Mouse (Mus musculus) ES-E14 (cell line): Measurements from ENCODE around the gene Kcnh8. TPM values are rescaled to one million over a fixed set of nuclear protein-coding genes. Genes with fewer than 3 reads are reported as not detected.

Experiments
- DNase-seq: peaks from one replicate; pipeline ENCODE4 v3.0.0-alpha.2; 2013; ENCODE audit warnings: low read depth, low spot score
- H3K27ac ChIP-seq: 2 replicates; pipeline ENCODE4 v1.5.1; 2012; ENCODE audit warnings: low read depth, mild to moderate bottlenecking, low read length, moderate library complexity, mixed read lengths; ENCODE audit not compliant: poor library complexity, insufficient read depth, severe bottlenecking
- H3K36me3 ChIP-seq: 2 replicates; pipeline ENCODE4 v1.6.1; 2012; ENCODE audit warnings: mild to moderate bottlenecking, low read length, moderate library complexity, mixed read lengths; ENCODE audit not compliant: control insufficient read depth, poor library complexity, insufficient read depth, severe bottlenecking
- H3K4me1 ChIP-seq, 2 experiments: fragments of 150-350 bp in 1 of 2; sonication (generic) in 1 of 2; 2 replicates each; pipeline ENCODE4 v1.6.1; 2012; ENCODE audit warnings: low read length in 2 of 2, mild to moderate bottlenecking in 1 of 2, mixed read lengths in 1 of 2; ENCODE audit not compliant: control insufficient read depth in 2 of 2, insufficient read depth in 2 of 2, poor library complexity in 1 of 2
- H3K4me3 ChIP-seq, 2 experiments: fragments of 150-350 bp in 1 of 2; sonication (generic) in 1 of 2; 2 replicates each; pipeline ENCODE4 v1.5.1; 2012; ENCODE audit warnings: low read length in 2 of 2, low read depth in 1 of 2, mild to moderate bottlenecking in 1 of 2, mixed read lengths in 1 of 2; ENCODE audit not compliant: insufficient read depth in 1 of 2, poor library complexity in 1 of 2, severe bottlenecking in 1 of 2
- H3K9ac ChIP-seq: 2 replicates; pipeline ENCODE4 v1.6.1; 2012; ENCODE audit warnings: low read depth, mild to moderate bottlenecking, low read length, mixed read lengths; ENCODE audit not compliant: poor library complexity, insufficient read depth, severe bottlenecking
- H3K9me3 ChIP-seq: fragments of 150-350 bp; sonication (generic); 2 replicates; pipeline ENCODE4 v1.6.1; 2012; ENCODE audit warnings: low read depth, mild to moderate bottlenecking, low read length; ENCODE audit not compliant: control insufficient read depth, insufficient read depth
- CHD2 ChIP-seq: IDR thresholded peaks from 2 replicates; pipeline ENCODE4 v1.6.1; 2014; ENCODE audit warnings: mild to moderate bottlenecking, low read depth, low read length, inconsistent platforms
- HCFC1 ChIP-seq: IDR thresholded peaks from 2 replicates; pipeline ENCODE4 v1.6.1; 2012; ENCODE audit warnings: low read length, inconsistent platforms, borderline replicate concordance; ENCODE audit not compliant: insufficient read depth
- MAFK ChIP-seq: IDR thresholded peaks from 2 replicates; pipeline ENCODE4 v1.6.1; 2014; ENCODE audit warnings: mild to moderate bottlenecking, low read depth, low read length, inconsistent platforms; ENCODE audit not compliant: insufficient read depth
- ZC3H11A ChIP-seq: IDR thresholded peaks from 2 replicates; pipeline ENCODE4 v1.6.1; 2012; ENCODE audit warnings: low read depth, mild to moderate bottlenecking, inconsistent platforms, low read length, borderline replicate concordance
- ZNF384 ChIP-seq: IDR thresholded peaks from 2 replicates; pipeline ENCODE4 v1.6.1; 2012; ENCODE audit warnings: low read depth, low read length, inconsistent platforms
- in situ Hi-C, 2 experiments: fragments of 600-800 bp; cut with MboI; formaldehyde crosslinking; loops; one replicate each; pipeline ENCODE4 v1.15.1; 2025; ENCODE audit warnings: low sequenced_read_pairs in 2 of 2, inconsistent platforms in 1 of 2; ENCODE audit not compliant: unreplicated experiment in 2 of 2
- total RNA-seq: library from RNA; depleted of rRNA; stranded (reverse); fragments of 300-350 nt; gene quantifications from 2 replicates; pipeline ENCODE4 v1.2.3, GENCODE M21; 2012

Gene Kcnh8
- total RNA-seq, 1 experiment: 0.18 TPM

DNA sequence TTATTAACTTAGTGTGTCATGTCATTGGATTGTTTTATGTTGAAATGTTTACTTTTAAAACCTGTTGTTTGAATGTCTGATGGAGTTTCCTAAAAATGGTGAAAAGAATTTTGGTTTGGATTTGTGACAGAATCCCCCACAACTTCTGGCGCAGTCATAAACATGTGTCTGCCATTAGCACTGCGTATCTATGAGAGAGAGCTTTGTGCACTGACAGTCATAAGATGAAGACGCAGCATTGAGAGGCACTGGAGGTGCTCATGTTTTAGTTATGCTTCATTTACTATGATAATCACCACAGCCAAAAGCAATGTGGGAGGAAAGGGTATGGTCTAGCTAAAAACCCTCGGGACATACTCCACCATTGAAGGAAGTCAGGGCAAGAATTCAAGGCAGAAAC is 30.3 kb upstream of the Kcnh8 start:
- H3K36me3 ChIP-seq: no peaks in the 10 kb centered on the region
- H3K9ac ChIP-seq: no peak overlapping the region
- no peak overlapping the region for H3K27ac ChIP-seq
- no peak overlapping the region for H3K4me3 ChIP-seq
- DNase-seq: no peak
- no peaks in the 10 kb centered on the region for H3K4me1 ChIP-seq
- in situ Hi-C loops: loop anchor here in 1 of 2 experiments (25.0 kb wide), 1 partner anchor 815 kb away; no protein-coding TSS in a partner anchor
- H3K9me3 ChIP-seq: no peaks in the 10 kb centered on the region
- TF ChIP-seq MAFK (no peak), HCFC1 (no peak), ZNF384 (no peak), CHD2 (no peak), ZC3H11A (no peak)

- Histone ChIP-seq H3K9ac (no peak overlapping the region), H3K36me3 (no peaks in the 10 kb centered on the region), H3K4me1 (no peaks in the 10 kb centered on the region), H3K9me3 (no peaks in the 10 kb centered on the region), H3K27ac (no peak overlapping the region), H3K4me3 (no peak overlapping the region)
- in situ Hi-C loops: no loop called here
- no peak for TF ChIP-seq HCFC1
- no peak for TF ChIP-seq ZC3H11A
- TF ChIP-seq ZNF384: no peak
- TF ChIP-seq MAFK: no peak
- no peak for TF ChIP-seq CHD2
- no peak for DNase-seq
Measured at GRCm38 (mm10) chr17:52591503-52592194, 10.9 kb upstream of the Kcnh8 start.

DNA sequence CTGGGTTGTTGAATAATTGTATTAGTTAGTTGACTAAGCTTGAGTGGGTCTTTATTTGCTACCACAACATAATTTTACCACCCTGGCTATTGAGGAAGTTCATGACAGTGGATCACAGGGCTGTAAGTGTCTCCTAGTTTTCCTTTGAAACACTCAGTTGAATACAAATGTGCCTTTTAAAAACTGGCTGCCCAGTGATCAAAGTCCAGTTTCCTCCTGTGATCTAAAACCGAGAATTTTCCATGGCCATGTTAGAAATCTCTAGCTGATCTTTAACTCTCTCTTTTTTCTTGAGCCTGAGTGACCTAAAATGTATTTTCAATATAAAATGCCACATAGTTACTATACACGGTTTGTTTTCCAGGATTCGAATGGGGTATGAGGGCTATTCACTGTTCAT is 3.4 kb upstream of the Kcnh8 start:
- no peak overlapping the region for H3K9ac ChIP-seq

GRCm38 (mm10) chr17:52600882-52601371 is 1.6 kb upstream of the Kcnh8 start:
- Histone ChIP-seq H3K9ac (peak overlapping the region; percentile 57), H3K36me3 (no peaks in the 10 kb centered on the region), H3K27ac (peak overlapping the region; percentile 41), H3K4me1 (no peaks in the 10 kb centered on the region), H3K4me3 (peak overlapping the region; percentile 65 to 92), H3K9me3 (no peaks in the 10 kb centered on the region)
- DNase-seq: peak; percentile 84
- TF ChIP-seq ZNF384 (no peak), MAFK (no peak), CHD2 (no peak), ZC3H11A (no peak), HCFC1 (no peak)
- in situ Hi-C loops: no loop called here

More for the DNA sequence above, 3.4 kb upstream of the Kcnh8 start:
- Histone ChIP-seq H3K9me3 (no peaks in the 10 kb centered on the region), H3K27ac (no peak overlapping the region), H3K36me3 (no peaks in the 10 kb centered on the region), H3K4me1 (no peaks in the 10 kb centered on the region), H3K4me3 (no peak overlapping the region)
- no peak for DNase-seq
- in situ Hi-C loops: no loop called here
- TF ChIP-seq HCFC1: no peak
- no peak for TF ChIP-seq CHD2
- no peak for TF ChIP-seq ZC3H11A
- TF ChIP-seq ZNF384: no peak
- TF ChIP-seq MAFK: no peak
